Mouse (Mus musculus): ENCODE data around the gene Mettl7a1. TPM values are rescaled to one million over a fixed set of nuclear protein-coding genes. Genes with fewer than 3 reads are reported as not detected.
"Not testable (repeated sequence)": the region's sequence is repeated elsewhere in the genome, so short reads cannot be mapped to it uniquely, and the experiment has no call there.

The Mettl7a1 gene
- total RNA-seq (2014; rRNA removed), result 327 and 366 TPM in 2 replicates
- 201 TPM in 2 replicates for polyA plus RNA-seq (2012; rRNA removed)

DNA sequence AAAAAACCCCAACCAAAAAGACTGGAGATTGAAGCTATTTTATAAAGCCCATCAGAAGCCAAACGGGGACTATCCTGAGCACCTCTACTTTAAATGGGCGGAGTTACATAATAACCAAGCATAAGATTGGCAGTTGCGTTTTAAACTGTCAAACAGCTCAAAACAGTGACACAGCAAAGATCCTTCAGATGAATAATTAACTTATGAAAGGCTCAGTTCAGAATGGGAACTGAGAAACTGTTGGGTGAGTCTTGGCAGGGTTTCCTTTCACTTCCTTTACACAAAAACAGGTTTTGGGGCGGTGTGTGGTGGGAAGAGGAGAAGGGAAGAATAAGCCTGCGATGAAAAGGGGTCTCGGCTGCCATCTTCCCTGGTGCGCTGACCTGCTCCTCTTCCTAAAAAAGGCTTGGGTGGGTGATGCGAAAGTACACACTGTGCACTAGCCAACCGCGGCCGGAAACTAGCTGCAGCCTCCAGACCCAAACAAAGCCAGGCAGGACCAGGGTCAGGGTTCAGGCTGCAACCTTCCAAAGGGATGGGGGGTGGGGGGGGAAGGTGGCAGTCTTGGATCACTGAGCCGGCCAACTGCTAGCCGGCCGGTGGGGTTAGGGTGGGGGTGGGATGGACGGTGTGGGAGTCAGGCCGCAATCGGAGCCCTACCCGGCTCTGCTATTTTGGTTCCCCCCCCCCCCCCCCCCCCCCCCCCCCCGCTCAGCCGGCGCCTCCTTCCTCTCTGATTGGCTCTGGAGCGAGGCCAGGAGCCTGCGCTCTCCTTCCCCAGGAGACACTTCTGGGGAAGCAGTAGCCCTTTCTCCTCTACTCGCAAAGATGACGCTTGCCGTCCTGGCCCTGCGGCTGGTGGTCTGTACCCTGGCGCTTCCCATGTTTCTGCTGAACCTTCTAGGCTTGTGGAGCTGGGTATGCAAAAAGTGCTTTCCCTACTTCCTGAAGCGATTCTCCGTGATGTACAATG lies at the start of gene Mettl7a1:
TSS of gene Mettl7a1 (plus strand) at position 122 of the 973 bp plus-strand sequence.
- Histone ChIP-seq H3K4me1 (ENCODE audit: control insufficient read depth, insufficient read depth, low read length) (peaks cover 7% of the 10 kb centered on the region), H3K79me2 (ENCODE audit: control insufficient read depth, insufficient read depth, low read length) (peaks cover 12% of the 10 kb centered on the region; the same call in 1 of the 2 replicates), H3K27me3 (ENCODE audit: control insufficient read depth, insufficient read depth, low read length) (no peaks in the 10 kb centered on the region), H3K9ac (ENCODE audit: low read depth, low read length) (peak within 1 kb of the TSS; percentile 94), H3K36me3 (ENCODE audit: control insufficient read depth, insufficient read depth, low read length) (peaks cover 7% of the 10 kb centered on the region; the same call in 1 of the 2 replicates), H3K27ac (replicated peaks; ENCODE audit: insufficient read depth, low read depth, low read length) (peak within 1 kb of the TSS; percentile 99), H3K4me3 (ENCODE audit: insufficient read depth, low read depth, low read length) (peak within 1 kb of the TSS; percentile 94)
- WGBS, result under 1% methylated on average over 24 of the region's 30 CpGs
- TF ChIP-seq CTCF (IDR thresholded peaks at IDR 0.05; ENCODE audit: low read depth, low read length) (no peak), POLR2A (IDR thresholded peaks at IDR 0.05; ENCODE audit: extremely low read depth, insufficient read depth, low read length) (peak; percentile 98)
- DNase-seq (ENCODE audit: extremely low read depth, low read depth, low spot score), result peak; percentile 96

DNA sequence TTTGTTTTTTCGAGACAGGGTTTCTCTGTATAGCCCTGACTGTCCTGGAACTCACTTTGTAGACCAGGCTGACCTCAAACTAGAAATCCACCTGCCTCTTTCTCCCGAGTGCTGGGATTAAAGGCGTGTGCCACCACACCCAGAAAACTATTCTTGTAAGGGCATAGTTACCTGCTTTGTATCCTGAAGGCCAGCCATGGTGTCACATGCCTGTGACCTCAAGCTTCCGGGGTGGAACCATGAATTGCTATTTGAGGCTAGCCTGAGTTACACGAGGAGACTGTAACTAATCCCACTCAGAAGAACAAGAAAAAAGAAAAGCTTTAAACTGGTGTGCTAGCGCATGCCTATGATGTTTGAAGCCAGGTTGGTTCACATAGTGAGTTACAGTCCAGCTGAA lies 47.6 kb upstream of the Mettl7a1 start:
- TF ChIP-seq CTCF (IDR thresholded peaks at IDR 0.05; ENCODE audit: low read depth, low read length) (no peak), POLR2A (IDR thresholded peaks at IDR 0.05; ENCODE audit: extremely low read depth, insufficient read depth, low read length) (no peak)
- WGBS, result 88% methylated on average over 6 of the region's 6 CpGs
- H3K27me3 ChIP-seq (ENCODE audit: control insufficient read depth, insufficient read depth, low read length), result no peaks in the 10 kb centered on the region

DNA sequence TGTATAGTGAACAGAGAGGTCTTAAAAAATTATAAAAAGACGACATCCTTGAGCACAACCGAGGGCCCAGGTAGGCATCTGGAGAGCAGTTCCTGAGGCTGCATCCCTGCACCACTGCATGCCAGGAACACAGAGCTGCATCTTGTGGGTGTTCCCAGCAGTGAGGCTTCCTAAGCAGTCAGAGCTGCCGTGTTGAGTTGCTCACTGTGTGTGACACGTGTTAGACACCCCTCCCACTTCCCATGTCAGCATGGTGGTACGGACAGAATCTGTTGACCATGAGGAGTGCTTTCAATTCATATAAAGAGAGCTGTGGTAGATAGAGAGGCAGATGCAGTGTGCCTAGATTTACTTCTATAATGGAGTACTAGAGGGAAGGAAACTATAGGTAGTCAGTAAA lies 46.6 kb upstream of the Mettl7a1 start:
- H3K36me3 ChIP-seq (ENCODE audit: control insufficient read depth, insufficient read depth, low read length), result peaks cover 50% of the 10 kb centered on the region
- H3K4me1 ChIP-seq (ENCODE audit: control insufficient read depth, insufficient read depth, low read length), result no peaks in the 10 kb centered on the region
- H3K27me3 ChIP-seq (ENCODE audit: control insufficient read depth, insufficient read depth, low read length), result no peaks in the 10 kb centered on the region
- H3K9ac ChIP-seq (ENCODE audit: low read depth, low read length), result no peak overlapping the region
- no peak overlapping the region for H3K4me3 ChIP-seq (ENCODE audit: insufficient read depth, low read depth, low read length)
- no peak overlapping the region for H3K27ac ChIP-seq (replicated peaks; ENCODE audit: insufficient read depth, low read depth, low read length)
- TF ChIP-seq POLR2A (IDR thresholded peaks at IDR 0.05; ENCODE audit: extremely low read depth, insufficient read depth, low read length) (no peak), CTCF (IDR thresholded peaks at IDR 0.05; ENCODE audit: low read depth, low read length) (no peak)
- DNase-seq (ENCODE audit: extremely low read depth, low read depth, low spot score), result no peak
- H3K79me2 ChIP-seq (ENCODE audit: control insufficient read depth, insufficient read depth, low read length), result no peaks in the 10 kb centered on the region
- 94% methylated on average over 5 of the region's 5 CpGs for WGBS

More for the DNA sequence above, 47.6 kb upstream of the Mettl7a1 start:
- H3K27ac ChIP-seq (replicated peaks; ENCODE audit: insufficient read depth, low read depth, low read length), result no peak overlapping the region
- no peaks in the 10 kb centered on the region for H3K4me1 ChIP-seq (ENCODE audit: control insufficient read depth, insufficient read depth, low read length)
- no peak for DNase-seq (ENCODE audit: extremely low read depth, low read depth, low spot score)
- H3K36me3 ChIP-seq (ENCODE audit: control insufficient read depth, insufficient read depth, low read length), result peaks cover 58% of the 10 kb centered on the region
- no peak overlapping the region for H3K9ac ChIP-seq (ENCODE audit: low read depth, low read length)
- no peak overlapping the region for H3K4me3 ChIP-seq (ENCODE audit: insufficient read depth, low read depth, low read length)
- no peaks in the 10 kb centered on the region for H3K79me2 ChIP-seq (ENCODE audit: control insufficient read depth, insufficient read depth, low read length)

DNA sequence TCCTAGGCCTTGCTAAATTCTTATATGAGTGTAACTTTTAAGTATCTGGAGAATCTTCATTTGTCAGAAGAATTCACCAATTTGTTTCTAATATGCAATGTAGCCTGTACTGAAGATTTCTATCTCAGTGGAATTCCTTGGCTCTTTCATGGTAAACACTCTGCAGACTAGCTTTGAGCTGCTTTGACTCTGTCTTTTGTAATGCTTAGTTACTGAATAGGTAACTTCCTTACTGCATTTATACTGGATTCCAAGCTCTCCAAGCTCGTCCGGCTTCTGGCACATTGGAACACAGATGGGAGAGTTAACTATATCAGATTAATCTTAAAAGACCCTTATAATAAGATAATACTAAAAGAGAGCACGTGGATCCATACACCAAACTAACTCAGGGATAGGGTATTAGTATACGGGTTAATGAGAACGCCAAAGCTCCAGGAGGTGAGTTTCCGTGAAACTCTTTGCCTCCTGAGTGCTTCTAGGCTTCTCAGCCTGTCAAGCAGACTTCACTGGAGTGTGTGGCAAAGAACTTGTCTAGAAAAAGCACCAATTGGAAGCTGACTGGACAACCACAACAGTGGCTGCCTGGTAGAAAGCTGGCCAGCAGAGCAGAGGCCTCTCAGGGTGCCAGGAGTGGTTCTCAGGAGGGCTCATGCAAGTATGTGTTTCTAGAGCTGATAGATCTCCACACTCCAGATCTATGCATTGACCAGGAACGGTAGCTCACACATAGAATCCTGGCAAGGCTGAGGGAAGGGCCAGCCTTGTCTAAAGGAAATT lies 45.1 kb upstream of the Mettl7a1 start:
- 96% methylated on average over 7 of the region's 7 CpGs for WGBS
- peaks cover 37% of the 10 kb centered on the region for H3K36me3 ChIP-seq (ENCODE audit: control insufficient read depth, insufficient read depth, low read length)
- no peak for DNase-seq (ENCODE audit: extremely low read depth, low read depth, low spot score)
- H3K79me2 ChIP-seq (ENCODE audit: control insufficient read depth, insufficient read depth, low read length), result no peaks in the 10 kb centered on the region
- no peak for TF ChIP-seq CTCF (IDR thresholded peaks at IDR 0.05; ENCODE audit: low read depth, low read length)
- no peak for TF ChIP-seq POLR2A (IDR thresholded peaks at IDR 0.05; ENCODE audit: extremely low read depth, insufficient read depth, low read length)
- H3K27ac ChIP-seq (replicated peaks; ENCODE audit: insufficient read depth, low read depth, low read length), result no peak overlapping the region
- H3K9ac ChIP-seq (ENCODE audit: low read depth, low read length), result no peak overlapping the region
- no peaks in the 10 kb centered on the region for H3K4me1 ChIP-seq (ENCODE audit: control insufficient read depth, insufficient read depth, low read length)
- H3K4me3 ChIP-seq (ENCODE audit: insufficient read depth, low read depth, low read length), result no peak overlapping the region
- H3K27me3 ChIP-seq (ENCODE audit: control insufficient read depth, insufficient read depth, low read length), result no peaks in the 10 kb centered on the region

DNA sequence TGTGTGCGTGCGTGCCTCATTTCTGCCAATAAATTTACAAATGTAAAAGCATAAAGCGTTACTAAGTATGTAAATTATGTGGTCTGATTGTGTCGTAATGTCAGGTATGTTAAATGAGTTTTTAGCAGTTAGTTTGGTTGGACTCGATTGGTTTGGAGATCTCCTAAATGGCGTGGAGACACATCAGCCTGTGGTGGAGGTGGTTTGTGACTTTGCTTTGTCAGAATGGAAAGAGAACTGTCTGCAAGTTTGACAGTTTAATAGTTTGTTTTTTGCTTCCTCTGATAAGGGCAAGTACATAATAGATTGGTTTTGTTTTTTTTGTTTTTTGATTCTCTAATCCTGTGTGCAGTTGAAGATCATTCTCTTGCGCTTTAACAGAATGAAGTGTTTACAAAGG lies 43.6 kb upstream of the Mettl7a1 start:
- H3K79me2 ChIP-seq (ENCODE audit: control insufficient read depth, insufficient read depth, low read length); DNase-seq (ENCODE audit: extremely low read depth, low read depth, low spot score); H3K27ac ChIP-seq (replicated peaks; ENCODE audit: insufficient read depth, low read depth, low read length); H3K4me3 ChIP-seq (ENCODE audit: insufficient read depth, low read depth, low read length); H3K4me1 ChIP-seq (ENCODE audit: control insufficient read depth, insufficient read depth, low read length); H3K27me3 ChIP-seq (ENCODE audit: control insufficient read depth, insufficient read depth, low read length); H3K9ac ChIP-seq (ENCODE audit: low read depth, low read length): not testable (repeated sequence)
- 90% methylated on average over 7 of the region's 7 CpGs for WGBS
- H3K36me3 ChIP-seq (ENCODE audit: control insufficient read depth, insufficient read depth, low read length), result peaks cover 24% of the 10 kb centered on the region
